ENCODE assay signal across 13 mouse cellular contexts in genomic region chr6:121590131-121590530, GRCm38 (mm10). TPM values are rescaled to one million over a fixed set of nuclear protein-coding genes. Genes with fewer than 3 reads are reported as not detected.
"Had no signal": no experiment of that assay in that cellular context is flagged by ENCODE, and none has a peak within 500 bp of the region (broad histone marks: within the 10 kb centered on the region; RNA-seq: fewer than 3 reads in every experiment).

No protein-coding gene starts in this region.

- DNase-seq: retina, postnatal 1 day; right cerebral cortex, adult 18-20 months; right cerebral cortex, postnatal 14 days; right cerebral cortex, postnatal 25 days; right cerebral cortex, postnatal 4 days; spleen, adult 18-20 months; thymus, adult 18-20 months; thymus, adult 2 months; thymus, postnatal 14 days; thymus, postnatal 25 days; thymus, postnatal 36 days; thymus, postnatal 4 days had no signal

RNA-seq across cellular contexts. Expression of gene A2m, which starts 45.0 kb away (rescaled TPM):
- total RNA-seq: neutrophil, adult 5-6 weeks had no signal
